Comparison of ENCODE assay signal across 8 mouse cellular contexts in genomic region chr13:21974726-21975473, GRCm38 (mm10). TPM values are rescaled to one million over a fixed set of nuclear protein-coding genes. Genes with fewer than 3 reads are reported as not detected.
DNase-seq lines count a peak whose midpoint lies in the region; ATAC-seq and TF ChIP-seq lines count a peak whose summit lies in the region.

No protein-coding gene starts in this region.

- no peaks in the 10 kb centered on the region for H3K36me3 ChIP-seq in embryonic facial prominence, embryonic 15.5 days
- no peaks in the 10 kb centered on the region for H3K36me3 ChIP-seq in limb, embryonic 13.5 days
- H3K36me3 ChIP-seq in midbrain, embryonic 15.5 days (replicated peaks) = no peaks in the 10 kb centered on the region

- H3K4me2 ChIP-seq in embryonic facial prominence, embryonic 15.5 days (replicated peaks) = peak overlapping the region; percentile 38
- H3K4me2 ChIP-seq in limb, embryonic 13.5 days (replicated peaks) = peak overlapping the region; percentile 48
- peak overlapping the region; percentile 43 for H3K4me2 ChIP-seq in midbrain, embryonic 15.5 days

- TF ChIP-seq CTCF in bone marrow, adult 2 months (IDR thresholded peaks at IDR 0.05; ENCODE audit: control insufficient read depth, insufficient read depth, low read length) = no peak

- no peaks in the 10 kb centered on the region for H3K9me3 ChIP-seq in embryonic facial prominence, embryonic 15.5 days (replicated peaks)
- no peaks in the 10 kb centered on the region for H3K9me3 ChIP-seq in limb, embryonic 13.5 days
- H3K9me3 ChIP-seq in midbrain, embryonic 15.5 days = no peaks in the 10 kb centered on the region

- H3K4me3 ChIP-seq in bone marrow, adult 2 months (replicated peaks; ENCODE audit: control insufficient read depth, low read depth, low read length) = peak overlapping the region; percentile 95
- H3K4me3 ChIP-seq in embryonic facial prominence, embryonic 15.5 days (replicated peaks) = peak overlapping the region; percentile 72
- peak overlapping the region; percentile 57 for H3K4me3 ChIP-seq in limb, embryonic 13.5 days
- H3K4me3 ChIP-seq in midbrain, embryonic 15.5 days = peak overlapping the region; percentile 55

- WGBS in bone marrow, adult 2 months = 4% methylated on average over 20 of the region's 20 CpGs
- 3% methylated on average over 20 of the region's 20 CpGs for WGBS in embryonic facial prominence, embryonic 15.5 days
- 5% methylated on average over 20 of the region's 20 CpGs for WGBS in limb, embryonic 13.5 days
- 4% methylated on average over 20 of the region's 20 CpGs for WGBS in midbrain, embryonic 15.5 days

- peak; percentile 89 for DNase-seq in A20 (ENCODE audit: low read depth, low spot score)
- peak; percentile 49 to 79 for DNase-seq in heart, adult 9 months (ENCODE audit: low spot score in 2 of 2)
- peak; percentile 78 for DNase-seq in kidney, adult 9 months
- peak; percentile 70 to 78 for DNase-seq in spleen, postnatal 10 days (ENCODE audit: low spot score in 2 of 2)

- H3K27ac ChIP-seq in bone marrow, adult 2 months (ENCODE audit: control insufficient read depth, insufficient read depth, low read depth, low read length, poor library complexity) = peak overlapping the region; percentile 89
- H3K27ac ChIP-seq in embryonic facial prominence, embryonic 15.5 days (replicated peaks) = peak overlapping the region; percentile 93
- H3K27ac ChIP-seq in limb, embryonic 13.5 days = peak overlapping the region; percentile 90
- H3K27ac ChIP-seq in midbrain, embryonic 15.5 days = peak overlapping the region; percentile 90

- peak overlapping the region; percentile 63 for H3K9ac ChIP-seq in embryonic facial prominence, embryonic 15.5 days
- H3K9ac ChIP-seq in limb, embryonic 13.5 days = peak overlapping the region; percentile 77
- H3K9ac ChIP-seq in midbrain, embryonic 15.5 days = peak overlapping the region; percentile 62

- no peaks in the 10 kb centered on the region for H3K4me1 ChIP-seq in bone marrow, adult 2 months (ENCODE audit: control insufficient read depth, insufficient read depth, low read length)
- H3K4me1 ChIP-seq in embryonic facial prominence, embryonic 15.5 days = 0 out of 2 replicates have a peak, but pooled peaks cover 2% of the 10 kb centered on the region
- no peaks in the 10 kb centered on the region for H3K4me1 ChIP-seq in limb, embryonic 13.5 days
- peaks cover 3% of the 10 kb centered on the region; the same call in 1 of the 2 replicates for H3K4me1 ChIP-seq in midbrain, embryonic 15.5 days

- H3K27me3 ChIP-seq in embryonic facial prominence, embryonic 15.5 days = peaks cover 6% of the 10 kb centered on the region; the same call in 1 of the 2 replicates
- peaks cover 6% of the 10 kb centered on the region for H3K27me3 ChIP-seq in limb, embryonic 13.5 days
- peaks cover 13% of the 10 kb centered on the region for H3K27me3 ChIP-seq in midbrain, embryonic 15.5 days (replicated peaks)

- peak; percentile 92 for ATAC-seq in embryonic facial prominence, embryonic 15.5 days (ENCODE audit: insufficient number of reproducible peaks, low FRiP score, low TSS enrichment, low read depth)
- ATAC-seq in limb, embryonic 13.5 days (ENCODE audit: low FRiP score, low read depth) = peak; percentile 93
- peak; percentile 98 for ATAC-seq in midbrain, embryonic 15.5 days (replicated peaks)

- no peak for TF ChIP-seq POLR2A in bone marrow, adult 2 months (IDR thresholded peaks at IDR 0.05; ENCODE audit: borderline replicate concordance, control insufficient read depth, low read depth, low read length)

RNA-seq across cellular contexts. Expression of gene Pom121l2, which starts 6.1 kb away (rescaled TPM):
- polyA plus RNA-seq in bone marrow, adult 2 months (2011; ENCODE audit: insufficient read depth, insufficient read length, low replicate concordance, missing spikeins) = not detected in 2 replicates
- polyA plus RNA-seq in embryonic facial prominence, embryonic 15.5 days (2015; fragmentation: Nextera tagmentation; extraction: Ambion mirVana) = 0.29 TPM in 2 replicates
- 0.37 and 0.38 TPM in 2 replicates for polyA plus RNA-seq in limb, embryonic 13.5 days (2015; fragmentation: Nextera tagmentation; extraction: Ambion mirVana)
- polyA plus RNA-seq in midbrain, embryonic 15.5 days (2015; fragmentation: Nextera tagmentation; extraction: Ambion mirVana) = not detected in 2 replicates

RNA-seq across cellular contexts. Expression of gene Zfp184, which starts 30.0 kb away (rescaled TPM):
- 1.4 and 2.5 TPM in 2 replicates for polyA plus RNA-seq in bone marrow, adult 2 months (2011; ENCODE audit: insufficient read depth, insufficient read length, low replicate concordance, missing spikeins)
- polyA plus RNA-seq in embryonic facial prominence, embryonic 15.5 days (2015; fragmentation: Nextera tagmentation; extraction: Ambion mirVana) = 7.7 and 9.0 TPM in 2 replicates
- polyA plus RNA-seq in limb, embryonic 13.5 days (2015; fragmentation: Nextera tagmentation; extraction: Ambion mirVana) = 18.3 and 20.2 TPM in 2 replicates
- 14.0 TPM in 2 replicates for polyA plus RNA-seq in midbrain, embryonic 15.5 days (2015; fragmentation: Nextera tagmentation; extraction: Ambion mirVana)

RNA-seq across cellular contexts. Expression of gene Prss16, which starts 34.6 kb away (rescaled TPM):
- polyA plus RNA-seq in bone marrow, adult 2 months (2011; ENCODE audit: insufficient read depth, insufficient read length, low replicate concordance, missing spikeins) = 3.9 and 10.0 TPM in 2 replicates
- 1.2 and 1.8 TPM in 2 replicates for polyA plus RNA-seq in embryonic facial prominence, embryonic 15.5 days (2015; fragmentation: Nextera tagmentation; extraction: Ambion mirVana)
- 0.98 and 1.1 TPM in 2 replicates for polyA plus RNA-seq in limb, embryonic 13.5 days (2015; fragmentation: Nextera tagmentation; extraction: Ambion mirVana)
- polyA plus RNA-seq in midbrain, embryonic 15.5 days (2015; fragmentation: Nextera tagmentation; extraction: Ambion mirVana) = not detected in 2 replicates

Comparison
In these comparisons a context has a peak if more than half of its experiments do, and no peak if none do; other contexts are left out.
1. Peak in every context shown above with its lines: DNase-seq, ATAC-seq, H3K4me3 ChIP-seq and H3K27ac ChIP-seq.